Mouse (Mus musculus): ENCODE results near the gene Morc1.

Morc1 gene

GRCm38 (mm10) chr16:48431027-48431426 is at the start of gene Morc1:
Morc1 (plus strand) TSS chr16:48431237.
- no peak for DNase-seq

GRCm38 (mm10) chr16:48383582-48384257 is 47.3 kb upstream of the Morc1 start:
- DNase-seq = no peak

- no peak for DNase-seq
Observed at GRCm38 (mm10) chr16:48386982-48387381, 44.1 kb upstream of the Morc1 start.

GRCm38 (mm10) chr16:48395278-48395677 is 35.8 kb upstream of the Morc1 start:
- DNase-seq = no peak

GRCm38 (mm10) chr16:48402963-48403362 is 28.1 kb upstream of the Morc1 start:
- no peak for DNase-seq

GRCm38 (mm10) chr16:48403423-48403822 is 27.6 kb upstream of the Morc1 start:
- no peak for DNase-seq

- DNase-seq = no peak
Observed at GRCm38 (mm10) chr16:48404009-48404408, 27.0 kb upstream of the Morc1 start.

- DNase-seq = no peak
Observed at GRCm38 (mm10) chr16:48405674-48406403, 25.2 kb upstream of the Morc1 start.

GRCm38 (mm10) chr16:48409580-48409979 is 21.5 kb upstream of the Morc1 start:
- no peak for DNase-seq

- DNase-seq = no peak
Observed at GRCm38 (mm10) chr16:48410125-48410524, 20.9 kb upstream of the Morc1 start.

GRCm38 (mm10) chr16:48412246-48412645 is 18.8 kb upstream of the Morc1 start, which contains the start of gene Gm5485:
Gm5485 (minus strand) TSS chr16:48412416.
- DNase-seq = no peak

GRCm38 (mm10) chr16:48418557-48418956 is 12.5 kb upstream of the Morc1 start:
- DNase-seq = no peak

- no peak for DNase-seq
Observed at GRCm38 (mm10) chr16:48419035-48419434, 12.0 kb upstream of the Morc1 start.

GRCm38 (mm10) chr16:48422501-48422900 is 8.5 kb upstream of the Morc1 start:
- DNase-seq = no peak

- DNase-seq = no peak
Observed at GRCm38 (mm10) chr16:48424069-48424468, 7.0 kb upstream of the Morc1 start.

- DNase-seq = no peak
Observed at GRCm38 (mm10) chr16:48429427-48429826, 1.6 kb upstream of the Morc1 start.

GRCm38 (mm10) chr16:48435454-48435853 is 4.4 kb downstream of the Morc1 start:
- no peak for DNase-seq

- DNase-seq = no peak
Observed at GRCm38 (mm10) chr16:48437476-48437875, 6.4 kb downstream of the Morc1 start.

- no peak for DNase-seq
Observed at GRCm38 (mm10) chr16:48444589-48444988, 13.6 kb downstream of the Morc1 start.

- no peak for DNase-seq
Observed at GRCm38 (mm10) chr16:48446161-48446925, 15.3 kb downstream of the Morc1 start.

- DNase-seq = no peak
Observed at GRCm38 (mm10) chr16:48453264-48453663, 22.2 kb downstream of the Morc1 start.

- DNase-seq = no peak
Observed at GRCm38 (mm10) chr16:48473396-48473795, 42.4 kb downstream of the Morc1 start.

Data from liver (tissue).